Comparison of ENCODE assay signal across 9 mouse cellular contexts in the genomic region with DNA sequence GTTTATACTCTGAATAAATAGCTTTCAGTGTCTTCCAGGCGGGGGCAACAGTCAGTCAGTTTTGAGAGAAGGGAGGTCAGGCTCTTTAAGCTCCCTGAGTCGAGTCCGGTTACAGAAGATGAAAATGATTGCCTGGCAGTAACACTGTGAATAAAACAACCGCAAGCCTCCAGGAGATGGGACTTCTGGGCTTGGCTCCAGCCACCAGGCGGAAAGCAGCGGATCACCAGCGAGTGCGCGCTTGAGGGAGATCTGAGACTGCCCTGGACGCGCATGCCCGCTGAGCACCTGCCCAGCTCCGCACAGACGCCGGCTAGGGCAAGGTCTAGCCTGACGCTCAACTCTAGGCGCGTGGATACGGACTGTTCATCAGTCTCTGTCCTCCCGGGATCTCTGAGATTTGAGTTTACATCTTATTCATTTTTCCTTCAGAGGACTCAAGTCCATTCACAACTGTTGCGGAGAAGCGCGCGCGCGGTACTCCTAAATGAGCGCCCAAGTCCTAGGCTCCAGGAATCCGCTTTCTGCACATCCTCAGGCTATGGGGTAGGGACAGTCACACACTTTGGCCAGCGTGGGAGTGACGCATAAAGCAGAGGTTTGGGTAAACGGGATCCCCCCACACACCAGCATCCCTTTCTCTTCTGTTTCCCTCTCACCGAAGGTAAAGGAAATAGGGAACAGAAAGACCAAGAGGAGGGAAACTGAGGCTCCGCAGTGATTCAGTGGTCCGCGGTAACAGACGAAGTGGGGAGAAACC. TPM values are rescaled to one million over a fixed set of nuclear protein-coding genes. Genes with fewer than 3 reads are reported as not detected.
DNase-seq lines count a peak whose midpoint lies in the region; ATAC-seq lines count a peak whose summit lies in the region.
"Had no signal": no experiment of that assay in that cellular context is flagged by ENCODE, and none has a peak within 500 bp of the region (broad histone marks: within the 10 kb centered on the region; RNA-seq: fewer than 3 reads in every experiment).

No protein-coding gene starts in this region.

- WGBS in forebrain, embryonic 15.5 days = under 1% methylated on average over 36 of the region's 36 CpGs
- under 1% methylated on average over 36 of the region's 36 CpGs for WGBS in neural tube, embryonic 12.5 days

- no peaks in the 10 kb centered on the region for H3K9me3 ChIP-seq in forebrain, embryonic 15.5 days
- no peaks in the 10 kb centered on the region for H3K9me3 ChIP-seq in neural tube, embryonic 12.5 days

- H3K9ac ChIP-seq in forebrain, embryonic 15.5 days (replicated peaks) = no peak overlapping the region
- H3K9ac ChIP-seq in neural tube, embryonic 12.5 days = peak overlapping the region; percentile 66; the same call in 1 of the 2 replicates

- H3K4me3 ChIP-seq in forebrain, embryonic 15.5 days = peak overlapping the region; percentile 52
- H3K4me3 ChIP-seq in neural tube, embryonic 12.5 days = peak overlapping the region; percentile 64

- H3K27me3 ChIP-seq in forebrain, embryonic 15.5 days = peaks cover 100% of the 10 kb centered on the region
- peaks cover 86% of the 10 kb centered on the region for H3K27me3 ChIP-seq in neural tube, embryonic 12.5 days (replicated peaks)

- ATAC-seq in forebrain, embryonic 15.5 days (replicated peaks) = no peak
- ATAC-seq in neural tube, embryonic 12.5 days (ENCODE audit: low FRiP score, low read depth) = peak; percentile 61

- H3K4me2 ChIP-seq in forebrain, embryonic 15.5 days (replicated peaks) = peak overlapping the region; percentile 97
- H3K4me2 ChIP-seq in neural tube, embryonic 12.5 days (replicated peaks) = peak overlapping the region; percentile 96

- intact Hi-C loops in heart, postnatal 10 days (cut with DNase I) = loop anchor here (2.0 kb wide), 1 partner anchor 203 kb away; no protein-coding TSS in a partner anchor

- H3K27ac ChIP-seq in forebrain, embryonic 15.5 days (replicated peaks) = no peak overlapping the region
- no peak overlapping the region for H3K27ac ChIP-seq in neural tube, embryonic 12.5 days

- H3K36me3 ChIP-seq in forebrain, embryonic 15.5 days = no peaks in the 10 kb centered on the region
- H3K36me3 ChIP-seq in neural tube, embryonic 12.5 days = no peaks in the 10 kb centered on the region

- peaks cover 27% of the 10 kb centered on the region for H3K4me1 ChIP-seq in forebrain, embryonic 15.5 days
- H3K4me1 ChIP-seq in neural tube, embryonic 12.5 days = peaks cover 26% of the 10 kb centered on the region

- DNase-seq in heart, adult 11 months = peak; percentile 75
- DNase-seq in heart, postnatal 10 days = no peak
- DNase-seq in adrenal gland, postnatal 36 days = peak; percentile 50 to 61
- DNase-seq in kidney, postnatal 36 days = peak; percentile 19 to 57
- no peak for DNase-seq in spleen, postnatal 14 days (ENCODE audit: low spot score in 2 of 2)
- DNase-seq in thymus, postnatal 25 days = no peak

RNA-seq across cellular contexts. Expression of a gene that starts 19.0 kb away (rescaled TPM):
- total RNA-seq in heart, postnatal 10 days (2021) = under 1 TPM in 1 of 2 experiments, not detected in 1; 0.15 TPM
- not detected for total RNA-seq in adrenal gland, postnatal 36 days (2021)
- 0.19 and 0.70 TPM in 2 replicates for polyA plus RNA-seq in forebrain, embryonic 15.5 days (2015; fragmentation: Nextera tagmentation; extraction: Ambion mirVana)
- 44.6 and 45.4 TPM in 2 replicates for polyA plus RNA-seq in neural tube, embryonic 12.5 days (2016; fragmentation: Nextera tagmentation; extraction: Ambion mirVana)
- total RNA-seq: MEL had no signal

Comparison
In these comparisons a context has a peak if more than half of its experiments do, and no peak if none do; other contexts are left out.
1. DNase-seq: peak in heart, adult 11 months (single experiment), adrenal gland, postnatal 36 days (2 of 2) and kidney, postnatal 36 days (2 of 2); none in heart, postnatal 10 days (0 of 2), spleen, postnatal 14 days (0 of 2) and thymus, postnatal 25 days (single experiment).